Mouse (Mus musculus) embryonic fibroblast, embryonic 13.5 days (primary cell): ENCODE data around the gene Fgf2. TPM values are rescaled to one million over a fixed set of nuclear protein-coding genes. Genes with fewer than 3 reads are reported as not detected.

Experiments
- H3K27ac ChIP-seq: 2 replicates; pipeline ENCODE4 v1.5.1; 2012; ENCODE audit warnings: low read length, control low read depth, inconsistent platforms; ENCODE audit not compliant: insufficient read depth
- H3K4me1 ChIP-seq: 2 replicates; pipeline ENCODE4 v1.6.1; 2011; ENCODE audit warnings: low read length; ENCODE audit not compliant: control insufficient read depth, insufficient read depth
- H3K4me3 ChIP-seq: 2 replicates; pipeline ENCODE4 v1.5.1; 2011; ENCODE audit warnings: mild to moderate bottlenecking, control low read depth, low read length; ENCODE audit not compliant: insufficient read depth
- CTCF ChIP-seq: IDR thresholded peaks from 2 replicates; pipeline ENCODE4 v1.5.1; 2011; ENCODE audit warnings: mild to moderate bottlenecking, control low read depth, low read length, moderate library complexity, borderline replicate concordance; ENCODE audit not compliant: insufficient read depth
- POLR2A ChIP-seq: IDR thresholded peaks from 2 replicates; pipeline ENCODE4 v1.6.1; 2011; ENCODE audit warnings: low read depth, mild to moderate bottlenecking, control low read depth, low read length, moderate library complexity
- polyA plus RNA-seq: library from polyadenylated mRNA; stranded (reverse); fragments of >200 nt; gene quantifications from 2 replicates; pipeline ENCODE4 v1.2.4, GENCODE M21; 2011; ENCODE audit warnings: low read depth; ENCODE audit not compliant: missing spikeins, insufficient read length

Gene Fgf2
- polyA plus RNA-seq, 1 experiment: 33.9 TPM

DNA sequence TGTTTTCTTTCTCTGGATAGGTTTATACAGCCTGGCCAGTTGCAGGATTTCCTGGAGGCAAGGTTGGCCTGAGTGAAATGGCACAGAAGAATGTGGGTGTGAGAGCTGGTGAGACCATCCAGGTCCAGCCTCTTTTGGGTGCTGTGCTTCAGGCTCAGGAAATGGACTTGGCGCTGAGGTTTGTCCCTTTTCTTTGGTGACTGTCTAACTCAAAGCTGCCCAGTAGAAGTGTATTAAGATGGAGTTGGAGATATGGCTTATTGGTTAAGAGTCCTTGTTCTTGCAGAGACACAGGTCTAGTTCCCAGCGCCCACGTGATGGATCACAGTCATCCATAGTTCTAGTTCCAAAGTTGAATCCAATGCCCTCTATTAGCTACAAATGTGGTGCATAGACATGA is 77.9 kb downstream of the Fgf2 start:
- TF ChIP-seq POLR2A (no peak), CTCF (no peak)
- Histone ChIP-seq H3K27ac (no peak overlapping the region), H3K4me3 (no peak overlapping the region), H3K4me1 (peaks cover 5% of the 10 kb centered on the region)

DNA sequence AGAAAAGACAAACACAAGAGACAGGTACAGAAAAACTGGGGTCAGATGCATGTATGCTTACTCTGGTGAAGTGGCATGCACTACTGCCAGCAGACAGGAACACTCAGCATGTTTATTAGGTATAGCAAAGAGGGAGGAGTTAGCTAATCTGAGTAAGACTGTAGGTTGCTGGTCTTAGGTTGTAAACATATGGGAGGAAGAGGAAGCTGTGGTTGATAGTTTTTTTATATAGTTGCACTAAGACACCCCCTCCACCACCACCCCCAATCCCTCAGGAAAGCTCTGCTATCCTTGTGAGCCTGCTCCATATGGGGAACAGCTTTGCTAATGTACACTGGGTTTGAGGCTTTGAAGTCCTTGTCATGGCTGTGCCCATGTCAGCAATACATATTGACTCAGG is 82.2 kb downstream of the Fgf2 start:
- Histone ChIP-seq H3K4me1 (no peaks in the 10 kb centered on the region), H3K27ac (no peak overlapping the region), H3K4me3 (no peak overlapping the region)
- TF ChIP-seq CTCF: no peak
- no peak for TF ChIP-seq POLR2A

DNA sequence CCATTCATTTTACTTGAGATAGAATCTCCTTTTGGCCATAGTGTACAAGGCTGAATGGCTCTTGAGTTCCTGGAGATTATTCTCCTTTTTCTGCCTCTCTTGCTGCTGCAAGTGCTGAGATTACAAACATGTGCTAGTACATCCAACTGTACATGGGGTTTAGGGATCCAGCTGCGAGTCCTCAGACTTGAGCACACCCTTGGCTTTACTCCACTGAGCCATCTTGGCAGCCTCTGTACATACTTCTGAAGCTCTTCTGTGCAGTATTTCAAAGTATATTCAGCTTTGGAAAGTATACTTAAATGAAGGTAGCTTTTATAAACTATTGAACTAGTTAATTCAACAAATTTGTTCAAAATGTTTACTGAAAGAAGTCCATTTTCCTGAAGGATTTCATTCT is 91.6 kb downstream of the Fgf2 start:
- Histone ChIP-seq H3K4me3 (no peak overlapping the region), H3K4me1 (peaks cover 4% of the 10 kb centered on the region; the same call in 1 of the 2 replicates), H3K27ac (no peak overlapping the region)
- no peak for TF ChIP-seq CTCF
- no peak for TF ChIP-seq POLR2A

DNA sequence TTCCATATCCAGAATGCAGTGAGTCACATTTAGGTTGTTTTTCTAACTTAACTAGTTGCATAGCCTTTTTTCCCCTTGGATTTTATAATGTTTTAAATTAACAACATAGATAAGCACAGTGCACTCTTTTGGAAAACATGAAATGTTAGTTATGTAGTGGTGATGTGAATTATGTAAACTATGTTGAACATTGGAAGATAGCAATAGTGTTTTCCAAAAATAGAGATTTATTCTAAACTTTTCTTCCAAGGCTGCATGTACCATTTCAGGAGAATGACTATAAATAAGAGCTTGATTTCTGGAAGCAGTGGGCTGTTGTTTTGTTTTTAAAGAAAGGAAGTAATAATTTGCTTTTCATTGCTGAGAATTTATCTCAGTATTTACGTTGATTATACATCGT is 95.3 kb downstream of the Fgf2 start:
- no peak overlapping the region for H3K27ac ChIP-seq
- peaks cover 4% of the 10 kb centered on the region; the same call in 1 of the 2 replicates for H3K4me1 ChIP-seq
- no peak for TF ChIP-seq CTCF
- no peak for TF ChIP-seq POLR2A
- H3K4me3 ChIP-seq: no peak overlapping the region

DNA sequence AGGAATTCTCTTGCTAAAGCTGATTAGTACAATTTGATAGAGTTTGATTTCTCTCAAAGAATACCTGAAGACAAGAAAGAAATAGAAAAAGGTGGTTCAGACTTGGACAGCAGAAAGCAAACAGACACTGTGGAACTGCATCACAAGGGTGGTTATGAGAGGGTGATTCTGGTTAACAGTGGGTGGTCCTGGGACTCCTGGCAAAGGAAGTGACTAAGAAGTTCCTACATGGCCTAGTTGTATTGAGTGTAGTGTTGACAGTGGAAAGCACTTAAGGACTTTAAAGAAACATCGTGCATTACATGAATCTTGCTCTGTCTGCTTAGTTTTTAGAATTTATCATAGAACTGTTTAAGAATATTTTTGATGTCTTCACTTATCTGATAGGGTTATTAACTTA is 107.8 kb downstream of the Fgf2 start:
- Histone ChIP-seq H3K4me1 (no peaks in the 10 kb centered on the region), H3K4me3 (no peak overlapping the region), H3K27ac (no peak overlapping the region)
- TF ChIP-seq CTCF (no peak), POLR2A (no peak)

Other genes starting within 250 kb of the Fgf2 start
- gene Il2, start 222.4 kb upstream of the Fgf2 start, polyA plus RNA-seq: 0.70 and 1.1 TPM in 2 replicates
- not detected in 2 replicates for gene Il21, start 115.7 kb upstream of the Fgf2 start, polyA plus RNA-seq
- gene Bbs12, start 35.8 kb upstream of the Fgf2 start, polyA plus RNA-seq: 4.9 and 6.2 TPM in 2 replicates
- gene Cetn4, start 35.6 kb upstream of the Fgf2 start, polyA plus RNA-seq: 7.4 and 8.0 TPM in 2 replicates
- 23.6 and 34.7 TPM in 2 replicates for gene Spata5, start 71.5 kb downstream of the Fgf2 start, polyA plus RNA-seq
- 3.0 and 5.0 TPM in 2 replicates for gene Nudt6, start 71.9 kb downstream of the Fgf2 start, polyA plus RNA-seq